Mouse (Mus musculus) bone marrow macrophage, adult 2 months (primary cell): Measurements from ENCODE around the gene Tead4. TPM values are rescaled to one million over a fixed set of nuclear protein-coding genes. Genes with fewer than 3 reads are reported as not detected.

Experiments
- H3K27ac ChIP-seq: 2 replicates; pipeline ENCODE4 v1.5.1; 2012; ENCODE audit warnings: low read depth, low read length; ENCODE audit not compliant: insufficient read depth
- H3K4me1 ChIP-seq: 2 replicates; pipeline ENCODE4 v1.6.1; 2012; ENCODE audit warnings: low read length; ENCODE audit not compliant: control insufficient read depth, insufficient read depth
- H3K4me3 ChIP-seq: 2 replicates; pipeline ENCODE4 v1.5.1; 2012; ENCODE audit warnings: mild to moderate bottlenecking, low read length, moderate library complexity; ENCODE audit not compliant: insufficient read depth
- CTCF ChIP-seq: IDR thresholded peaks from 2 replicates; pipeline ENCODE4 v1.5.1; 2012; ENCODE audit warnings: low read depth, mild to moderate bottlenecking, low read length, moderate library complexity
- POLR2A ChIP-seq: IDR thresholded peaks from 2 replicates; pipeline ENCODE4 v1.6.1; 2012; ENCODE audit warnings: mild to moderate bottlenecking, low read depth, low read length, borderline replicate concordance
- polyA plus RNA-seq: library from polyadenylated mRNA; stranded (reverse); fragments of >200 nt; gene quantifications from 2 replicates; pipeline ENCODE4 v1.2.4, GENCODE M21; 2012; ENCODE audit not compliant: missing spikeins, insufficient read depth, insufficient read length

Gene Tead4
- polyA plus RNA-seq, 1 experiment: not detected

- Histone ChIP-seq H3K4me3 (no peak overlapping the region), H3K27ac (no peak overlapping the region), H3K4me1 (no peaks in the 10 kb centered on the region)
- no peak for TF ChIP-seq CTCF
Measured at GRCm38 (mm10) chr6:128179247-128179646, 121.4 kb downstream of the Tead4 start.

- Histone ChIP-seq H3K4me3 (no peak overlapping the region), H3K4me1 (no peaks in the 10 kb centered on the region), H3K27ac (no peak overlapping the region)
- TF ChIP-seq CTCF (no peak), POLR2A (no peak)
Measured at GRCm38 (mm10) chr6:128178681-128179080, 121.9 kb downstream of the Tead4 start.

Other genes with a start within 250 kb of the Tead4 start
- gene Tspan9, start 157.2 kb downstream of the Tead4 start, polyA plus RNA-seq: 0.65 and 1.7 TPM in 2 replicates
- 3.9 and 5.2 TPM in 2 replicates for gene Tulp3, start 55.0 kb upstream of the Tead4 start, polyA plus RNA-seq
- gene Rhno1, start 62.1 kb upstream of the Tead4 start, polyA plus RNA-seq: 27.3 and 33.3 TPM in 2 replicates
- gene Foxm1, start 62.1 kb upstream of the Tead4 start, polyA plus RNA-seq: 27.4 and 31.7 TPM in 2 replicates
- not detected in 2 replicates for gene Tex52, start 74.6 kb upstream of the Tead4 start, polyA plus RNA-seq
- not detected in 2 replicates for gene Gm44596, start 74.7 kb upstream of the Tead4 start, polyA plus RNA-seq
- gene Nrip2, start 98.5 kb upstream of the Tead4 start, polyA plus RNA-seq: not detected in 2 replicates
- gene Itfg2, start 124.1 kb upstream of the Tead4 start, polyA plus RNA-seq: 5.5 and 6.8 TPM in 2 replicates
- 28.9 and 32.7 TPM in 2 replicates for gene Fkbp4, start 137.9 kb upstream of the Tead4 start, polyA plus RNA-seq
- not detected in 2 replicates for gene Pzp, start 225.9 kb upstream of the Tead4 start, polyA plus RNA-seq